Mouse (Mus musculus) right cerebral cortex, adult 18-20 months (tissue): ENCODE results near the gene Slc46a1.

Source experiments
- DNase-seq: peaks from one replicate; pipeline ENCODE4 v3.0.0; 2022; ENCODE audit warnings: mixed read lengths

Slc46a1 gene

DNA sequence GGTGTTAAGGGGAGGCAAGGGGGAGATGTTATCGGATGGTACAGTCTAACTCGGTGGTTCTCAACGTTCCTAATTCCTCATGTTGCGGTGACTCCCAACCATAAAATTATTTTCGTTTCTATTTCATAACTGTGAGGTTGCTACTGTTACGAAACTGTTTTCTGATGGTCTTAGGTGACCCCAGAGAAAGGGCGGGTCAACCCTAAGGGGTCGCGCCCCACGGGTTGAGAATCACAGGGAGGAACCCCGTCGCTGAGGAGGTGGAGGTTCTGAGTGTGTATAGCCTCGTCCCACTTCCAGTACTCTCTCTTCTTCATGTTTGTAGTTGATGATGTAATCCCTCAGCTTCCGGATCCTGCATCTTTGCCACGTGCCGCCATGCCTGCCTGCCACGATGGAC is 6.8 kb upstream of the Slc46a1 start:
- no peak for DNase-seq

- no peak for DNase-seq
These were observed 3.6 kb upstream of the Slc46a1 start for GRCm38 (mm10) chr11:78461894-78462293.

GRCm38 (mm10) chr11:78462669-78463068 is 2.8 kb upstream of the Slc46a1 start:
- DNase-seq = no peak

DNA sequence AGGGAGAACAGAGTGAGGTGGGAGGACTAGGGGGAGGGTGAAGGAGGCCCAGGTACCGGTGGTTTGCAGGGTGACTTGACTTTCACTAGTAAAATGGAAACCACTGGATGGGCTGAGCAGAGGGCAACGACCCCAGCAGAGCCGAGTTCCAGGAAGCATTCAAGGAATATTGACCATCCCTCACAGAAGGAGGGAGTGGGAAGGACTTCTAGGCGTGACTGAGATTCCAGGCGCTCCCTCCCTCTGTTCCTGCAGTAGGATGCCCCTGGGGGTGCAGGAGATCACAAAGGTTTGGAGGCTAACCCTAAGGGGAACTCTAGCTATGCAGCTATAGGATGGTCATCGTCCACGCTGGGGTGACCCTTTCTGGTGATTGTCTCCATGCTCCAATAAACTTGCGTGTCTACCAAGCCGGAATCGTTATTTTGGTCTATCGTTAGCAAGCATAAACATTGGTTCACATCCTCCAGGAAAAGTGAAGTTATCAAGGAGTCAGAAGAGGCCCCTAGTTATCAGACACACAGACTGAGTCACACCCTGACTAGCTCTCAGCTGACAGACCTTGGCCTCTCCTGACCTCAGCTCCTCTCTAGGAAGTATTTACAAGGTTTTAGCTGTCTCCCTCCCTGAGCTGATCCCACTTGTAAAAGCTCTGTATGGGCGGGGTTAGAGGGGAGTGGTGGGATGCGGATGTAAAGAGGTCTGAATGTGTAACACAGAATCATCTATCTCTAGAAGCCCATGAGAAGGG is 2.0 kb upstream of the Slc46a1 start:
- no peak for DNase-seq

DNA sequence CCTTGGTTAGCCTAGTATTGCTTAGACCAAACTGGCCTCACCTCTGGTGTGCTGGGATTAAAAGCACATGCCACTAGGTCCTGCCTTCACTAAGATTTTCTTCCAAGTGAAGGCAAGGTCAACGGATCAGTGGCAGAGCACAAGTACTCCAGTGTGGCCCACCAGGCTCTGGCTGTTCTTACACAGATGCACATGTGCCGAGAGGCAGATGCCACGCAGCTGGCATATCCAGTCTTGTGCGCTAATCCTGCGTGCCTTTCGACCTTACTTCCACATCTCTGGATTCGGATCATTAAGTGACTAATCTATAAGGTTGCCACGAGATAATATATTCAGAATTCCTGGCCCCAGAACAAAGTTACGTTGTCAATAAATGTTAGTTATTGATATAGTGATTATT is 381 bp upstream of the Slc46a1 start:
- no peak for DNase-seq

DNA sequence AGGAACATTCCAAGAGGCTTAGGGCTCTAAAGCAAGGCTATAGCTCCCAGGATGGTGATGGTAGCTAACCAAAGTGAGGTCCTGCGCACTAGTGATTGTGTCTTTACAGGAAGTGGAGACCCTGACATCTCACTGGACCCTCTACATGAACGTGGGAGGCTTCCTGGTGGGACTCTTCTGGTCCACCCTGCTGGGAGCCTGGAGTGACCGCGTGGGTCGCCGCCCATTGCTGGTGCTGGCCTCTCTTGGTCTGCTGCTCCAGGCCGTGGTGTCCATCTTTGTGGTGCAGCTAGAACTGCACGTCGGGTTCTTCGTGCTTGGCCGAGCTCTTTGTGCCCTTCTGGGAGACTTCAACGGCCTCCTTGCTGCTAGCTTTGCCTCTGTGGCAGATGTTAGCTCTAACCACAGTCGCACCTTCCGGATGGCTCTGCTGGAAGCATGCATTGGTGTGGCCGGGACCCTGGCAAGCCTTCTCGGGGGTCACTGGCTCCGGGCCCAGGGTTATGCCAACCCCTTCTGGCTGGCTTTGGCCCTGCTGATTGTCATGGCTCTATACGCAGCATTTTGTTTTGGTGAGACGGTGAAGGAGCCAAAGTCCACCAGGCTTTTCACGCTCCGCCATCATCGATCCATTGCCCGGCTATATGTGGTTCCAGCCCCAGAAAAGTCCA is 880 bp downstream of the Slc46a1 start:
- no peak for DNase-seq

DNA sequence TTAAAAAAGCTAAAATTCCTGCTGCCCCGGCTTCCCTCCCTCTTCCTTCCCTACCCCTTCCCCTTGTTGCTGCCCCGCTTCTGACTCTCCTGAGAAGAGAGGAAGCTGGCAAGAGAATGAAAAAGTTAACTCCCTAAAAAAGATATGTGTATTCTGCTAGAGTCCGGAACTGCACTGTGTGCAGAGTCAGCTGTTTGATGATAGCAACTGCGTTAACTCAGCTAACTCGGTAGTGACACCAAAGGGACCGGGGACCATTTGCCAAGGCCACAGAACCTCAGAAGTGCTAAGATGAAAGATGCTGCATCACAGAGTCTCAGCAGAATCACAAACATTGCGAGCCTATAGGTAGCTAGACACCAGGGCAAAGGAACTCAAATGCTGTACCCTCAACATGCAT is 2.0 kb downstream of the Slc46a1 start:
- no peak for DNase-seq

DNA sequence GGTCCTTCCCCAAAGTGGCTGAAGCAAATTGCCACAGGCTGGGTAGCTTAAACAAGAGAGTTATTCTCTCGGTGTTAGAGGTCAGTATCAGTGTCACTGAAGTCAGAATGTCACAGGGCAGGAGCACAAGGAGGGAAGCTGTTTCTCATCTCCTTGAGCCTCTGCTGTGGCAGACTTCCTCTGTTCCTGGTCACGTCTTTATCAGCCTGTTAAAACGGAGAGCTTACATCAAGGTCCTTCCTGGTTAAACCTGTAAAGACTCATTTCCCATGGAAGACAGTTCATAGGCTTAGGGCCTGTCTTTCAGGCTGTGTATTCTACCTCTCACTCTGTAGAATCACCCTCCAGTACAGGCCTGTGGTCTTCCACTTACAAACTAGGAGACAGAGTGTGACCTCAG is 2.4 kb downstream of the Slc46a1 start:
- DNase-seq = no peak

- DNase-seq = no peak
These were observed 6.0 kb downstream of the Slc46a1 start for GRCm38 (mm10) chr11:78471326-78472103.

- DNase-seq = no peak
These were observed 9.8 kb downstream of the Slc46a1 start for GRCm38 (mm10) chr11:78475289-78475688.

DNA sequence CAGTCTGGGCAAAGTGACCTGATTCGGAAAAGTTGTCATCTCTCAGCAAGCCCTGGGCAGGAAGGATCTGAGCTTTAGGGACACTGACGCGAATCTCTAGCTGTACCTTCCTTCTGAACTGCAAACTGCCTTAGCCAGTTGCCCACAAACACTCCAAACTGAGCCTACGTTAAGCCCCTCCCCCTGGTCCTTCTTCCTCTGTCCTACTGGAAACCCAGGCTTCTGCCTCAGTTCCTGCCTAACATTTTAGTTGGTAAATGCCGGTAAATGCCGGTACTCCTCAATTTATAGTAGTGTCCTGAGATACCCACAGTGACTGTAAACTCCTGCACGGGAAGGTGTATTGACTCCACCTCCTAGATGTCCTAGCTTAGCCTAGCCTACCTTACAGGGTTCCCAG is 18.1 kb downstream of the Slc46a1 start:
- no peak for DNase-seq

DNA sequence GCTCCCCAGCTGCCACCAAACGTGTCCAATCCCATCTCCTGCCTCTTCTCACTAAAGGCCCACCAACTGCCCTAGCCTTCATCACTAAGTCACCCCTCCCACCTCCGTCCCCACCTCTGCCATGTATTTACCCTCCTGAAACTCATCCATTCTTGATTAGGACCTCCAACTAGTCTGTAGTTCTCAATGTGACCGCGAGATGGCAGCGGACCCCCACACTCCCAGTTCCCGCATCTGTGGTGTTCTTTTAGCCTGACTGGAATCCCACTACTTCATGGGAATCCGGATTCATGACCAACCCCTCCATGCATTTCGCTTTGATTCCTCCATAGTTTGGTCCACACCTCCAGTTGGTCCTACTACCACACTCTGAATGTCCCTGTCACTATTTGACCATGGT is 22.7 kb downstream of the Slc46a1 start:
- DNase-seq = peak; percentile 67

GRCm38 (mm10) chr11:78490781-78491241 is 25.3 kb downstream of the Slc46a1 start:
- DNase-seq = peak; percentile 70

- no peak for DNase-seq
These were observed 30.4 kb downstream of the Slc46a1 start for GRCm38 (mm10) chr11:78495904-78496303.

DNA sequence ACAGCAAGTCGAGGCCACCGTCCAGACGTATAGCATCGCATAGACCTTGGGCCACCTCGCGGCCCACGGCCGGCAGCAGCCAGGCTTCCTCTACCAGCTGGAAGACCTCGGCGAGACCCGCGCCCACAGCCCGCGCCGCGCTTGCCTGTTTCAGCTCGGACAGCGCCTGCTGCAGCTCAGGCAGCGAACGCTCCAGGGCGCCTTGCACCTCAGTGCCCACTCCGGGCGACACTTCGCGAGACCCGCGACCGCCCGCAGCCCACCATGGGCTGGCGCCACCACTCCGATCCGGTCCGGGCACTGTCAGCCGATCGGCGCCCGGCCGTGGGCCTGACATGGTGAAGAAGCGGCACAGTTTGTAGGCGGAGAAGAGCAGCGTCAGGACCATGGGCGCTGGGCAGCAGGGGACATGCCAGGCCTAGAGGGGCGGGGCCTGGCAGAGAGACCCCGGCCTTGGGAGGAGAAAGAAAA is 31.6 kb downstream of the Slc46a1 start:
- peak; percentile 41 for DNase-seq

- peak; percentile 96 for DNase-seq
These were observed 32.3 kb downstream of the Slc46a1 start, which contains the start of gene Sarm1 for GRCm38 (mm10) chr11:78497544-78498522. Gene Sarm1 (minus strand): TSS chr11:78497754.

- no peak for DNase-seq
These were observed 33.5 kb downstream of the Slc46a1 start, which contains the start of gene Vtn for GRCm38 (mm10) chr11:78499004-78499403. Gene Vtn (plus strand): TSS chr11:78499091.

DNA sequence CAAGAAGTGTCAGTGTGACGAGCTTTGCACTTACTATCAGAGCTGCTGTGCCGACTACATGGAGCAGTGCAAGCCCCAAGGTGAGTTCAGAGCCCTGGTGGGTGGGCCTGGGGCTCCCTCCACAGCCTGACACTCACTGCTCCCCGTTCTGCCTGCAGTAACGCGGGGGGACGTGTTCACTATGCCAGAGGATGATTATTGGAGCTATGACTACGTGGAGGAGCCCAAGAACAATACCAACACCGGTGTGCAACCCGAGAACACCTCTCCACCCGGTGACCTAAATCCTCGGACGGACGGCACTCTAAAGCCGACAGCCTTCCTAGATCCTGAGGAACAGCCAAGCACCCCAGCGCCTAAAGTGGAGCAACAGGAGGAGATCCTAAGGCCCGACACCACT is 34.0 kb downstream of the Slc46a1 start:
- no peak for DNase-seq

DNA sequence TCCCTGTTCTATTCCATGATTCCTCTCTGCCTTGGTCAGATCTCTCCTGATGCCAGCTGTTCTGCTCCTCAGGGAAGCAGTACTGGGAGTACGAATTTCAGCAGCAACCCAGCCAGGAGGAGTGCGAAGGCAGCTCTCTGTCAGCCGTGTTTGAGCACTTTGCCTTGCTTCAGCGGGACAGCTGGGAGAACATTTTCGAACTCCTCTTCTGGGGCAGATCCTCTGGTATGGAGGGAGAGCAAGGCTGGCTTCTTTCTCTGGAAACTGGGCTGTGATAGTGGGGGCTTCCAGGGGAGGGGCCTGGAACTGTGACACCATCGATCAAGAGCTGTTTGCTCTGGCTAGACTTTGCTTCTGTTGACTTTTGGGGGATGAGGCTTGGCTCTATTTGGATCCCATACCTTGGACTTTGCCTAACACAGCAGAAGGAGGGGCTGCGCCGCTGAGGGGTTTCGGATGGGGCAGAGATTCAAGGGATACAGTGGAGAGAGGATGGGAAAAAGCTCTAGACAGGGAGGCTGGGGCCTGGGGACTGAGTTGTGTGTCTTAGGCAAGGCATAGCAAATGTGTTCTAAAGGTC is 35.2 kb downstream of the Slc46a1 start:
- no peak for DNase-seq

GRCm38 (mm10) chr11:78501529-78501928 is 36.0 kb downstream of the Slc46a1 start:
- no peak for DNase-seq

GRCm38 (mm10) chr11:78502909-78503650 is 37.6 kb downstream of the Slc46a1 start, which contains the start of gene Sebox:
Gene Sebox (plus strand): TSS chr11:78503447.
- peak; percentile 29 for DNase-seq
